Mouse (Mus musculus) forebrain, embryonic 12.5 days (tissue): ENCODE data around the gene Tbk1. TPM values are rescaled to one million over a fixed set of nuclear protein-coding genes. Genes with fewer than 3 reads are reported as not detected.

Experiments
- ATAC-seq: fragments of 200-750 bp; cut with Nextera tagmentation; 2 replicates; pipeline ENCODE4 v1.8.0; 2017; ENCODE audit warnings: moderate TSS enrichment; ENCODE audit not compliant: low FRiP score
- H3K27ac ChIP-seq: fragments of 300-500 bp; sonication (generic); 2 replicates; pipeline ENCODE4 v1.5.1; 2016; ENCODE audit warnings: mild to moderate bottlenecking
- H3K27me3 ChIP-seq: fragments of 300-500 bp; sonication (generic); 2 replicates; pipeline ENCODE4 v1.6.1; 2016; ENCODE audit warnings: mild to moderate bottlenecking
- H3K36me3 ChIP-seq: fragments of 300-500 bp; sonication (generic); replicated peaks from 2 replicates; pipeline ENCODE4 v1.6.1; 2016; ENCODE audit warnings: mild to moderate bottlenecking
- H3K4me1 ChIP-seq: fragments of 300-500 bp; sonication (generic); 2 replicates; pipeline ENCODE4 v1.6.1; 2016
- H3K4me2 ChIP-seq: fragments of 300-500 bp; sonication (generic); 2 replicates; pipeline ENCODE4 v1.6.1; 2016; ENCODE audit warnings: mild to moderate bottlenecking, moderate library complexity
- H3K4me3 ChIP-seq: fragments of 300-500 bp; sonication (generic); replicated peaks from 2 replicates; pipeline ENCODE4 v1.5.1; 2016; ENCODE audit warnings: mild to moderate bottlenecking
- H3K9ac ChIP-seq: fragments of 300-500 bp; sonication (generic); 2 replicates; pipeline ENCODE4 v1.6.1; 2016; ENCODE audit warnings: mild to moderate bottlenecking
- H3K9me3 ChIP-seq: fragments of 300-500 bp; sonication (generic); 2 replicates; pipeline ENCODE4 v1.6.1; 2016
- WGBS: fragments of 180-500 bp; shearing (Covaris S2); methylation state at CpG from one replicate; pipeline ENCODE4 v1.1.7; 2016; 5-methylcytosine and 5-hydroxymethylcytosine counted together
- microRNA-seq: library from miRNA; unstranded; fragments of <30 nt; microRNA quantifications from one replicate; pipeline ENCODE4, GENCODE M21; 2017
- polyA plus RNA-seq: library from polyadenylated mRNA; unstranded; fragments of >200 nt; fragmentation: Nextera tagmentation; extraction: Ambion mirVana; gene quantifications from 2 replicates; pipeline ENCODE4 v1.2.1, GENCODE M21; 2016

Tbk1 gene
- polyA plus RNA-seq, 1 experiment from 2014 or later = 39.4 TPM

GRCm38 (mm10) chr10:121504973-121505911 is 81.3 kb downstream of the Tbk1 start:
- Histone ChIP-seq H3K4me3 (peak overlapping the region; percentile 34), H3K4me2 (peak overlapping the region; percentile 55), H3K9ac (peak overlapping the region; percentile 42), H3K27ac (peak overlapping the region; percentile 68), H3K27me3 (no peaks in the 10 kb centered on the region), H3K9me3 (no peaks in the 10 kb centered on the region), H3K4me1 (peaks cover 30% of the 10 kb centered on the region), H3K36me3 (no peaks in the 10 kb centered on the region)
- WGBS = 28% methylated on average over 35 of the region's 35 CpGs
- ATAC-seq = peak; percentile 67; the same call in 1 of the 2 replicates

- Histone ChIP-seq H3K4me2 (no peak overlapping the region), H3K4me1 (peaks cover 19% of the 10 kb centered on the region), H3K9me3 (no peaks in the 10 kb centered on the region), H3K4me3 (no peak overlapping the region), H3K9ac (no peak overlapping the region), H3K27ac (no peak overlapping the region), H3K36me3 (no peaks in the 10 kb centered on the region), H3K27me3 (no peaks in the 10 kb centered on the region)
- ATAC-seq = peak; percentile 48; the same call in 1 of the 2 replicates
- 76% methylated on average over 5 of the region's 5 CpGs for WGBS
These were observed 85.4 kb downstream of the Tbk1 start for GRCm38 (mm10) chr10:121501160-121501559.

GRCm38 (mm10) chr10:121500034-121500433 is 86.6 kb downstream of the Tbk1 start:
- WGBS = 84% methylated on average over 5 of the region's 5 CpGs
- Histone ChIP-seq H3K9ac (no peak overlapping the region), H3K36me3 (no peaks in the 10 kb centered on the region), H3K9me3 (no peaks in the 10 kb centered on the region), H3K27me3 (no peaks in the 10 kb centered on the region), H3K27ac (0 out of 2 replicates have a peak overlapping the region, but pooled peaks have one; percentile 5), H3K4me1 (peaks cover 12% of the 10 kb centered on the region), H3K4me2 (no peak overlapping the region), H3K4me3 (no peak overlapping the region)
- no peak for ATAC-seq

GRCm38 (mm10) chr10:121499063-121499462 is 87.5 kb downstream of the Tbk1 start:
- Histone ChIP-seq H3K4me1 (peaks cover 8% of the 10 kb centered on the region), H3K27me3 (no peaks in the 10 kb centered on the region), H3K27ac (no peak overlapping the region), H3K36me3 (no peaks in the 10 kb centered on the region), H3K4me3 (no peak overlapping the region), H3K9ac (no peak overlapping the region), H3K9me3 (no peaks in the 10 kb centered on the region), H3K4me2 (no peak overlapping the region)
- 74% methylated on average over 2 of the region's 2 CpGs for WGBS
- no peak for ATAC-seq

- H3K36me3 ChIP-seq = no peaks in the 10 kb centered on the region
- peaks cover 8% of the 10 kb centered on the region for H3K4me1 ChIP-seq
- peak overlapping the region; percentile 32; the same call in 1 of the 2 replicates for H3K27ac ChIP-seq
- no peak overlapping the region for H3K9ac ChIP-seq
- no peaks in the 10 kb centered on the region for H3K9me3 ChIP-seq
- ATAC-seq = no peak
- no peaks in the 10 kb centered on the region for H3K27me3 ChIP-seq
- H3K4me2 ChIP-seq = no peak overlapping the region
- no peak overlapping the region for H3K4me3 ChIP-seq
- 73% methylated on average over 8 of the region's 8 CpGs for WGBS
These were observed 88.1 kb downstream of the Tbk1 start for GRCm38 (mm10) chr10:121498481-121498904.

DNA sequence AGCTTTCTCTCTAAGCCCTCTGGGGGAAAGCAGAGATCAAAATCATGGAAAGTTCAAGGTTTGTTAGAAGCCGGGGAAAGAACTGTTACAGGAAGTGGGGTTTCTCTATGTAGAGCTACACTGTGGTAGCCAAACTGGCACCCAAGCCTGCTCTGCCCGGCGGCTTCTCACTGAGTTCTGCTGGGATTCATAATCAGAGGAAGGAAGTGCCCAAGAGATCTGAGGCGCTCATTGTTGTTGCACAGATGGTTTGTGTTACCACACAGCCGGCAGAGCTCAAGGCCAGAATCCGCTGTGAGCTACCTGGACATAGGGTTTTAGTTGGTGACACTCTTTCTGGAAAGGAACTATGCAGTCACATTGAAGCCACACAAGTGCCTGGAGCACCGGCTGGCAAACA is 88.6 kb downstream of the Tbk1 start:
- Histone ChIP-seq H3K9me3 (no peaks in the 10 kb centered on the region), H3K4me3 (no peak overlapping the region), H3K27me3 (no peaks in the 10 kb centered on the region), H3K9ac (no peak overlapping the region), H3K36me3 (no peaks in the 10 kb centered on the region), H3K27ac (no peak overlapping the region), H3K4me2 (no peak overlapping the region), H3K4me1 (peaks cover 8% of the 10 kb centered on the region)
- ATAC-seq = no peak
- WGBS = 82% methylated on average over 7 of the region's 7 CpGs

DNA sequence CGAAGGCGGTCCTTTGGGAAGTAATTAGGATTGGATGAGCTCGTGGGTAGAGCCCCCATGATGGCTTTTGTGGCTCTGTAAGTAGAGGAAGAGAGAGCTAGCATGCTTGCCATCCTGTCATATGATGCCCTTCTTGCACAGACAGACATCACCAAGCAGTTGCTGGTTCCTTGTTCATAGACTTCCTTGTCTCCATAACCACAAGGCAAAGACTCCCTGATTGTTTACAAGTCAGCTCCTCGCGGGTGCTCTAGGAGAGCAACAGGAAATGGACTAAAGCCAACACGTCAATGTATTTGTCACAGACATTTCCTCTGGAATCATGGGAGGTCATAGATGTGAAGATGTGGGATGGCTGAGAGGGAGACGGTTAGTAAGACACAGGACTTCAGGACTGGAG is 90.0 kb downstream of the Tbk1 start:
- Histone ChIP-seq H3K9me3 (no peaks in the 10 kb centered on the region), H3K4me1 (peaks cover 8% of the 10 kb centered on the region), H3K4me2 (no peak overlapping the region), H3K36me3 (no peaks in the 10 kb centered on the region), H3K4me3 (no peak overlapping the region), H3K27me3 (no peaks in the 10 kb centered on the region), H3K27ac (no peak overlapping the region), H3K9ac (no peak overlapping the region)
- WGBS = 86% methylated on average over 7 of the region's 7 CpGs
- no peak for ATAC-seq

Small RNA genes within 50 kb of the gene (microRNA-seq; reads per million reads assigned to microRNA genes)
- not detected for gene Gm24330

Other genes starting within 250 kb of the Tbk1 start
- gene Tbc1d30, start 235.5 kb downstream of the Tbk1 start, polyA plus RNA-seq = 5.0 and 6.2 TPM in 2 replicates
- gene Gns, start 221.7 kb downstream of the Tbk1 start, polyA plus RNA-seq = 38.9 and 40.1 TPM in 2 replicates
- 6.6 and 7.3 TPM in 2 replicates for gene Rassf3, start 110.4 kb downstream of the Tbk1 start, polyA plus RNA-seq
- 59.0 and 63.1 TPM in 2 replicates for gene Xpot, start 39.5 kb upstream of the Tbk1 start, polyA plus RNA-seq
- gene D930020B18Rik, start 54.8 kb upstream of the Tbk1 start, polyA plus RNA-seq = 0.63 and 1.3 TPM in 2 replicates
- gene BC048403, start 153.2 kb upstream of the Tbk1 start, polyA plus RNA-seq = 2.5 and 3.0 TPM in 2 replicates